Mouse (Mus musculus) kidney, adult 2 months (tissue): ENCODE measurements around the gene Dtx4. TPM values are rescaled to one million over a fixed set of nuclear protein-coding genes. Genes with fewer than 3 reads are reported as not detected.
"Not testable (repeated sequence)": the region's sequence is repeated elsewhere in the genome, so short reads cannot be mapped to it uniquely, and the experiment has no call there.

Experiments
- DNase-seq: peaks from one replicate; pipeline ENCODE4 v3.0.0; 2021
- H3K27ac ChIP-seq: fragments of 200-500 bp; 2 replicates; pipeline ENCODE4 v1.5.1; 2012; ENCODE audit warnings: low read depth, low read length, control low read depth, inconsistent platforms; ENCODE audit not compliant: insufficient read depth
- H3K27me3 ChIP-seq: fragments of 200-500 bp; replicated peaks from 2 replicates; pipeline ENCODE4 v1.6.1; 2012; ENCODE audit warnings: mild to moderate bottlenecking, moderate library complexity, low read length, inconsistent platforms; ENCODE audit not compliant: control insufficient read depth, insufficient read depth
- H3K36me3 ChIP-seq: fragments of 200-500 bp; 2 replicates; pipeline ENCODE4 v1.6.1; 2012; ENCODE audit warnings: mild to moderate bottlenecking, moderate library complexity, low read length, inconsistent platforms; ENCODE audit not compliant: control insufficient read depth, insufficient read depth
- H3K4me1 ChIP-seq: fragments of 200-500 bp; 2 replicates; pipeline ENCODE4 v1.6.1; 2011; ENCODE audit warnings: low read length; ENCODE audit not compliant: control insufficient read depth, insufficient read depth
- H3K4me3 ChIP-seq: fragments of 200-500 bp; 2 replicates; pipeline ENCODE4 v1.5.1; 2011; ENCODE audit warnings: mild to moderate bottlenecking, low read depth, low read length, control low read depth; ENCODE audit not compliant: insufficient read depth
- CTCF ChIP-seq: fragments of 200-500 bp; conservative IDR thresholded peaks from 2 replicates; pipeline ENCODE4 v1.5.1; 2011; ENCODE audit warnings: low read depth, mild to moderate bottlenecking, control low read depth, low read length, moderate library complexity, mixed read lengths; ENCODE audit not compliant: insufficient read depth, insufficient read length
- POLR2A ChIP-seq: fragments of 200-500 bp; IDR thresholded peaks from one replicate; pipeline ENCODE4 v1.6.1; 2011; ENCODE audit warnings: low read depth, low read length, control low read depth
- WGBS: fragments of 180-500 bp; shearing (Covaris S2); methylation state at CpG from one replicate; pipeline ENCODE4 v1.1.7; 2018; 5-methylcytosine and 5-hydroxymethylcytosine counted together
- polyA plus RNA-seq: library from polyadenylated mRNA; depleted of rRNA; stranded (reverse); fragments of >200 nt; gene quantifications from 2 replicates; pipeline ENCODE4 v1.2.3, GENCODE M21; 2012; rRNA removed

Gene Dtx4
- 10.6 and 11.3 TPM in 2 replicates for polyA plus RNA-seq

- no peaks in the 10 kb centered on the region for H3K36me3 ChIP-seq
- WGBS, result under 1% methylated on average over 80 of the region's 80 CpGs
- no peaks in the 10 kb centered on the region for H3K27me3 ChIP-seq
- no peak within 1 kb of the TSS; the same call in 1 of the 2 replicates for H3K27ac ChIP-seq
- TF ChIP-seq POLR2A (no peak), CTCF (peak; percentile 99)
- no peaks in the 10 kb centered on the region for H3K4me1 ChIP-seq
- peak; percentile 97 for DNase-seq
- peak within 1 kb of the TSS; percentile 33 for H3K4me3 ChIP-seq
These were observed at the start of gene Dtx4 for GRCm38 (mm10) chr19:12501370-12502347. TSS of gene Dtx4 (minus strand) at chr19:12501454.

DNA sequence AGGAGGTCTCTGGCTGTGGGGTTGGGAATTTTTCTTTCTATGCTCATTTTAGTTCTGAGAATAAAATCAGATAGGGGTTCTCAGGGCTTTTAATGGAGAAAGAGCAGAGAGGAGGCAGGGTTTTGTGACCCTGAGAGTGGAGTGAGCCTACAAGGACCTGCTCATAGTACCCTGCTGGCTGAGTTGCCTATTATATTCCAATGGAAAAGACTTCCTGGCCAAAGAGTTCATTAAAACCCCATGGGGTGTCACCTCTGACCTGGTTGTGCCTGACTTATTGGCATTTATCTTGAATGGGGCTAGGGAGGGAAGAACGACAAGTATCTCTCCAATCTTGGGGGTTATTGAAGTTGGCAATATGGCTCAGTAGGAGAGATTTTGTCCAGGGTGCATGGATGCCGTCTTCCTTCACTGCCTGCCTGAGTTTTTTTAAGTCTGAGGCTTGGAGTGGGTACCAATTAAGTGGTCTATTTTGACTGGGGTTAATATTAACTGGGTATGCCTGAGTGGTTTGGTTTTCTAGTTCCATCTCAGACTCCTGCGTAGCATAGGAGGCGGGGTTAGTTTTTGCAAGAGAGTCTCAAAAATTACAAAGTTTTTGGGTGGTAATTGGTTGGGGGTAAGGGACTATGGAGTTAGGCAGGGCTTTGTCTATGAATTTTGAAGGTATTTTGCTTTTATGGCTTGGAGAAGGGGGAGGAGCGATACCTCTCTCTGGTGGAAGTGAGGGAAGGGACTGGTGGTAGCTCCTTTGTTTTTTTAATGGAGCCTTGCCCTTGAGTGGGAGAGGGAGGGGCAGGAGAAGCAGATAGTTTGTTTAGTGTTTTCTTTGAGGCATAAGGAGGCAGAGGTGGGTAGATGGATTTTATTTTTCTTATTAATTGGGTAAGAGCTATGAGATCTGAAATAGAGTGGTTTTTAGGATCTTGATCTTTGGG is 49.0 kb upstream of the Dtx4 start:
- Histone ChIP-seq H3K27ac (0 out of 2 replicates have a peak overlapping the region, but pooled peaks have one; percentile 31), H3K4me3 (no peak overlapping the region), H3K27me3 (no peaks in the 10 kb centered on the region), H3K36me3 (no peaks in the 10 kb centered on the region), H3K4me1 (0 out of 2 replicates have a peak, but pooled peaks cover 4% of the 10 kb centered on the region)
- TF ChIP-seq POLR2A (no peak), CTCF (no peak)
- peak; percentile 58 for DNase-seq
- WGBS, result 33% methylated on average over 5 of the region's 5 CpGs

- no peak overlapping the region for H3K27ac ChIP-seq
- H3K4me3 ChIP-seq, result no peak overlapping the region
- WGBS, result 81% methylated on average over 5 of the region's 5 CpGs
- H3K4me1 ChIP-seq, result 0 out of 2 replicates have a peak, but pooled peaks cover 4% of the 10 kb centered on the region
- DNase-seq, result peak; percentile 22
- TF ChIP-seq POLR2A (no peak), CTCF (peak; percentile 38; the same call in 1 of the 2 replicates)
- no peaks in the 10 kb centered on the region for H3K36me3 ChIP-seq
- no peaks in the 10 kb centered on the region for H3K27me3 ChIP-seq
These were observed 47.9 kb upstream of the Dtx4 start for GRCm38 (mm10) chr19:12549166-12549565.

DNA sequence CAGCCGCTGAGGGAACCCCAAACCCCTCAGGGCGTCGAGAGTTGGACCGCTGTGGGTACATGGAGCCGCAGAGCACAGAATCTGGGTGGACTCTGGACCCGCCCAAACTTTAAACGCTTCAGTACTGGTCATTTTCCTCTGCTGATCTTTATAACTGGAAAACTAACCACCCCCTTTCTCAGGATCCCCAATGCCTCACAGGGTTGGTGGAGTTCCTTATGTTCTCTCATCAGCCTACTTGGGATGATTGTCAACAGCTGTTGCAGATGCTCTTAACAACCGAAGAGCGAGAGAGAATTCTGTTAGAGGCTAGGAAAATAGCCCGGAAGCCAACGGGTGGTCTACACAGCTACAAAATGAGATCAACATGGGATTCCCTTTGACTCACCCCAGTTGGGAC is 44.2 kb upstream of the Dtx4 start, which contains the start of gene Fam111a:
Fam111a (plus strand) TSS at position 301 of the 400 bp plus-strand sequence.
- H3K36me3 ChIP-seq, H3K27me3 ChIP-seq, H3K4me3 ChIP-seq, DNase-seq, H3K4me1 ChIP-seq, H3K27ac ChIP-seq: not testable (repeated sequence)
- WGBS, result 95% methylated on average over 11 of the region's 11 CpGs

- no peaks in the 10 kb centered on the region for H3K36me3 ChIP-seq
- H3K4me1 ChIP-seq, result no peaks in the 10 kb centered on the region
- no peak overlapping the region for H3K27ac ChIP-seq
- DNase-seq, result no peak
- no peaks in the 10 kb centered on the region for H3K27me3 ChIP-seq
- 34% methylated on average over 2 of the region's 2 CpGs for WGBS
- TF ChIP-seq CTCF, result no peak
- H3K4me3 ChIP-seq, result no peak overlapping the region
These were observed 40.4 kb upstream of the Dtx4 start for GRCm38 (mm10) chr19:12541644-12542043.

GRCm38 (mm10) chr19:12540727-12541126 is 39.5 kb upstream of the Dtx4 start:
- Histone ChIP-seq H3K4me3 (no peak overlapping the region), H3K4me1 (no peaks in the 10 kb centered on the region), H3K27me3 (no peaks in the 10 kb centered on the region), H3K36me3 (no peaks in the 10 kb centered on the region), H3K27ac (no peak overlapping the region)
- no peak for TF ChIP-seq CTCF
- no peak for TF ChIP-seq POLR2A
- DNase-seq, result no peak
- WGBS, result 57% methylated on average over 3 of the region's 3 CpGs

- 88% methylated on average over 1 of the region's 1 CpGs for WGBS
- Histone ChIP-seq H3K27ac (no peak overlapping the region), H3K27me3 (no peaks in the 10 kb centered on the region), H3K36me3 (no peaks in the 10 kb centered on the region), H3K4me1 (no peaks in the 10 kb centered on the region), H3K4me3 (no peak overlapping the region)
- DNase-seq, result no peak
- TF ChIP-seq POLR2A (no peak), CTCF (no peak)
These were observed 38.7 kb upstream of the Dtx4 start for GRCm38 (mm10) chr19:12539975-12540374.
